15 mouse cellular contexts compared by ENCODE assay signal in genomic region chr14:54121340-54121739, GRCm38 (mm10).
"Had no signal": no experiment of that assay in that cellular context is flagged by ENCODE, and none has a peak within 500 bp of the region (broad histone marks: within the 10 kb centered on the region; RNA-seq: fewer than 3 reads in every experiment).

No protein-coding gene starts in this region.

- H3K36me3 ChIP-seq: intestine, embryonic 15.5 days; kidney, embryonic 15.5 days; limb, embryonic 10.5 days; liver, embryonic 13.5 days; neural tube, embryonic 12.5 days; stomach, embryonic 15.5 days had no signal

- H3K27ac ChIP-seq: intestine, embryonic 15.5 days; kidney, embryonic 15.5 days; limb, embryonic 10.5 days; liver, embryonic 13.5 days; neural tube, embryonic 12.5 days; stomach, embryonic 15.5 days had no signal

- H3K9me3 ChIP-seq: intestine, embryonic 15.5 days; kidney, embryonic 15.5 days; limb, embryonic 10.5 days; liver, embryonic 13.5 days; neural tube, embryonic 12.5 days; stomach, embryonic 15.5 days had no signal

- H3K4me3 ChIP-seq: intestine, embryonic 15.5 days; kidney, embryonic 15.5 days; limb, embryonic 10.5 days; liver, embryonic 13.5 days; neural tube, embryonic 12.5 days; stomach, embryonic 15.5 days had no signal

- H3K4me1 ChIP-seq: intestine, embryonic 15.5 days had no signal

- H3K4me2 ChIP-seq: intestine, embryonic 15.5 days; kidney, embryonic 15.5 days; liver, embryonic 13.5 days; neural tube, embryonic 12.5 days; stomach, embryonic 15.5 days had no signal

- H3K9ac ChIP-seq: intestine, embryonic 15.5 days; kidney, embryonic 15.5 days; liver, embryonic 13.5 days; liver, postnatal 0 days; neural tube, embryonic 12.5 days; stomach, embryonic 15.5 days had no signal

- DNase-seq: kidney, adult 2 months; kidney, postnatal 14 days; liver, embryonic 13.5 days; liver, postnatal 0 days; lung, postnatal 36 days; midbrain, embryonic 14.5 days; retina, postnatal 1 day; right cerebral cortex, postnatal 4 days; thymus, adult 2 months; thymus, postnatal 25 days had no signal

- H3K27me3 ChIP-seq: intestine, embryonic 15.5 days; kidney, embryonic 15.5 days; neural tube, embryonic 12.5 days; stomach, embryonic 15.5 days had no signal

- ATAC-seq: intestine, embryonic 15.5 days; liver, postnatal 0 days had no signal
